Mouse (Mus musculus): ENCODE measurements around the gene Cacna2d3. TPM values are rescaled to one million over a fixed set of nuclear protein-coding genes. Genes with fewer than 3 reads are reported as not detected.

Gene Cacna2d3
- total RNA-seq, 2 experiments from 2014 or later: 0.23 to 0.31 TPM

- DNase-seq: no peak
Measured at GRCm38 (mm10) chr14:29639266-29639665, 82.4 kb downstream of the Cacna2d3 start.

DNA sequence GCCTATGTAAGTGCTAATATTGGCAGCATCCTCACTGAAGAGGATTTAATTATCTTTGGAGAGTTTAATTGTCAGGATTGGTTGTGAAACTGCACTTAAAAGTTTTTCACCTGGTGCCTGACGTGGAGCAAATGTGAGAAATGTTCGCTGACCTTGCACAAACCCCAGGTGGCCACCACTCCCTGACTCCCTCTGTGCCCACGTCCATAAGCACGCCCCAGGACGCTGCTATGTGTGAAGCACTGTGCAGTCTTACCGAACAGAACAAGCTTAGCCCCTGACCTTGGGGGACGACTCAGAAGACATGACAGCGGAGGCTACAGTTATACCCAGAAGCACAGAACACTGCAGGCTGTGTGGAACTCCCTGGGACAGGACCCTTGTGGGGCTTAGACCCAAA is 93.5 kb downstream of the Cacna2d3 start:
- DNase-seq: no peak

DNA sequence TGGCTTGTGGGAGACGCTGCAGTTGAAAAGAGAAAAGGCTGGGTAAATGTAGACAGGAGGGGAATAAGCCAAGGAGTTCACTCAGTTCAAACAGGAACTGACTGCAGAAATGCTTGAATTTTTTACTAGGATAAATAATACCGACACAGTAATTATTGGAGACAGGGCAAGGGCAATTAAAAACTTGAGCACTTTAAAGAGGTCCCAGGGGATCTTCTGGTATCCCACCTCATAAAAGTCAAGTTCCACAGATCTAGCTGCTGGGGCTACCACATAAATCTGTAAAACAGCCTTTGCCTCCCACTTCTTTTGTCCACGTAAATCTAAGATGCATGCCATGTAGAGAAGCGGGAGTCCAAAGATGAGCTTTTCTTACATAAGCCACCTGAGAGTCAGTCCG is 109.2 kb downstream of the Cacna2d3 start:
- DNase-seq: no peak

DNA sequence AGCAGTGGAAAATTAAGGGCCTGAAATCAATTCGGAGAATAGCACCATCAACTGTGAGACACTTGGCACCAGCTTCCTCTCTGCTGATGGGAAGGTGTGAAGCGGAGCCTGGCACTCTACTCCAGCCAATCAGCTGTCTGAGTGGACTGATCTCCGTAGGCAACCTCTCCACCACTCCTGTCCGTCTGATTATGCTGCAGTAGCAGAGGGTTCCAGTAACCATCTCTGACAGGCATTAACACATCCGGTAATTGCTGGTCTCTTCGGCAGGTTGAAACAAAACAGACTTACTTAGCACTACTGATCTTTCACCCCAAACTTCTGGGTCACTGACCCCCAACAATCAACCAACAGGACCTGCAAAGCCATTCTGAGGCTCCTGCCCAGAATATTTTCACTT is 112.9 kb downstream of the Cacna2d3 start:
- no peak for DNase-seq

DNA sequence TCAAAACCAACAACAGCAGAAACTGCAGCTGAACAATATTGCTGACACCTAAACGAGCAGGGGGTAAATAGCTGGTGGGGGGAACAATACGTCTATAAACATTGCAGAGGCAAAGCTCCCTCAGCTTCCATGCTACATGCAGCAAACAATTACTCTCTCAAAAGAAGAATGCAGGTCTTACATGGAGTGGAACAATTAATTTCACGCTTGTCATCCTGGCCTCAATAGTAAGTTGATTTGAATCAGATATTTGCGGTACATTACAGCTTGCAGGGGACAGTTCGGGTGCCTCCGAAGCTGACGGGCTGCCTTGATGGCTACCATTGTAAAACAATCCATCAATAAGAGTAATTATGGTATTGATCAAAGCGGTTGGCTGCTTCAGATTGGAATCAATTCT is 122.2 kb downstream of the Cacna2d3 start:
- DNase-seq: no peak

DNA sequence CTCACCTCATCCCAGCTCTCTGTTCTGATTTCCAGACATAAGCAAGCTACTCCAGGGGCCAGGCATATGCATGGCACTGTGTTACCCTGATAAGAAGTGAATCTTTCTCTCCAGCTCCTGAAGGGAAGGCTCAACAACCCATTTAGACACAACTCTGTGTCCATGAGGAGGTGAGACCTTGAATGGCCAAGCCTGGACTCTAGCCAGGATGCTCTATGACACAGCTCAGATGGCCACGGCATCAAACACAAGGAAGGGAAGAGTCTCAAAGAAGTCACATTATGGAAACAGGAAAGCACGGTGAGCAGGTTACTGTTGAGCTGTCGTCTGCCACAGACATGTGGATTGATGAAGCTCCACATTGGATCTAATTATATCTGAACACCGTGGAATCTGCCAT is 128.8 kb downstream of the Cacna2d3 start:
- no peak for DNase-seq

DNA sequence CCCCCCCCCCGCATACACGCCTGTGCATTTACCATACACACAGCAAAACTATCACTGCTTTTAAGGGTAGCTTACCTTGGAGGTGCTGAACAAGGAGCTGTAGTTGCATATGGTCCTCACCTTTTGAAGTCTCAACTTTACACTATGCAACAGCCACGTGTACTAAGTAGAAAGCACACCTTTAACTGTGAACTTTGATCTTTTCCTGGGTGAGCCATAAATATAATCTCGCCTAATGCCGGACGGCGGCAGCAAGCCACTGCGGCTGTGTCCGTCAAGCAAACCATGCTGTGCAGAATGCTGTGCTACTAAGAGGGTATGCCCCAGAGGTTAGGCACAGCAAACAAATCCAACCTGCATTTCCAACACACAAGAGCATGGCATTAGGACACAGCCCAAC is 132.0 kb downstream of the Cacna2d3 start:
- DNase-seq: no peak

GRCm38 (mm10) chr14:29581961-29582360 is 139.7 kb downstream of the Cacna2d3 start:
- DNase-seq: no peak

DNA sequence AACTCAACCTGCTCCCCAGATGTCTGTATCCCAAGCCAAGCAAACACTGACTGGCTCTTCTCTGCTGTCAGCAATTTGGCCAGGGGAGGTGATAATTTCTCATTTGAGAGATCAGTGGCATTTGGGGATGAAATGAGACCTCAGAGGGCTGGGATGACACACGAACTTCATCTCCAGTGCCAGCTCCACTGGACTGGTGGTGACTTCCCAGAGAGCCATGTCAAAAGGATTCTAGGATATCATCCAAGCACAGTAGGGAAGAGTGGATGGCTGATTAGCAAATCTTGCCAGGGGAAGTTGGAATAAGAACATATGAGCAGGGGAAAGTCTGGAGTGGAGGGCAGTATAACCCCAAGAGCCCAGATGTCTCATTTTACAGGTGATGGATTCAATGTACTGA is 143.9 kb downstream of the Cacna2d3 start:
- no peak for DNase-seq

- no peak for DNase-seq
Measured at GRCm38 (mm10) chr14:29575551-29575950, 146.1 kb downstream of the Cacna2d3 start.

DNA sequence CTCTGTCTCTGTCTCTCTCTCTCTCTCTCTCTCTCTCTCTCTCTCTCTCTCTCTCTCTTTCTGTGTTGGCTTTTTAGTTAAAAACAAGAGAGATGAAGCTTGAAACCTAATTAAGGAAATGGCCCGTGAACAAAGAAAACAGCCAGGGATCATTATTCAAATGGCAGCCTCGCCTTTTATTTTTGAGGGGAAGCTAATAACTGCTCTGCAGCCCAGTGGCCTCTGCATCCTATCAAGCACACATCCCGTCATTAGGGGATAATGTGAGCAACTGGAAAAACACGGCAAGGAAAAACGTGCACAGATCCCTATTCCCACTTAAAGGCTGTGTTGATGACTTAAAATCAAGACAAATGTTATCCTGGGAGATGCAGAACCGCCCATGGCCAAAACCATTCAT is 159.0 kb downstream of the Cacna2d3 start:
- no peak for DNase-seq

GRCm38 (mm10) chr14:29561122-29561834 is 160.4 kb downstream of the Cacna2d3 start:
- DNase-seq: no peak

DNA sequence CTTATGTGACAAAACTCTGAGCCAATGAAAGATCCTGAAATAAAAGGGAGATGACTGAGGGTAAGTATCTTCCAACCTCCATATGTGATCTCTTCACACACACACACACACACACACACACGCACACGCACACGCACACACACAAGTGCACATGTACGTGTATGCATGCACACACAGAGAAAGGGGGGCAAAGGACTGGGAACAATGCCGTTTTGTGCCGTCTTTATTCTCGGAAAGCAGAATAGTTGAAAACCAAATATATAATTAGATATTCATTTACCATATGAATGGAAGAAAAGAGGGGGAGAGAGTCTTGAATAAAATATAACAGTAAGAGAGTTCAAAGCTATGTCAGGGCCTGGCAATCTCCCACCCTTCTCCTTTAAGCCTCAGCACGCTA is 163.2 kb downstream of the Cacna2d3 start:
- DNase-seq: no peak

- DNase-seq: no peak
Measured at GRCm38 (mm10) chr14:29556152-29556551, 165.5 kb downstream of the Cacna2d3 start.

DNA sequence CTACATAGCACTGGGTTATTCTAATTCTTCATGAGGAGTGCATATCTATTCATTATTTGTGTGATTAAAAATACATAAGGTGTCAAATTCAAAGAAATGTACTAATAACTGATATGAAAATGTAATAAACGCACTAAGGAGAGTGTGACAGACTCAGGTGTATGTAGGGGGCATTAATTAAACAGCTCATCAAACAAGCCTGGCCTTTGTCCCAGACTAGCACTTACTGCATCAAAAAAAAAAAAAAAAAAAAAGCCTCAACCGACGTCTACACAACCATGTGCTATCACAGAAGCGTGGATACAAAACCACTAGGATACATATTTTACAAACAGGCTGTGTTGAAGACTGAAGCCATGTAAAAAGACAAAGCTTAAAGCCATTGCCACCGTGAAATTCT is 169.2 kb downstream of the Cacna2d3 start:
- DNase-seq: no peak

DNA sequence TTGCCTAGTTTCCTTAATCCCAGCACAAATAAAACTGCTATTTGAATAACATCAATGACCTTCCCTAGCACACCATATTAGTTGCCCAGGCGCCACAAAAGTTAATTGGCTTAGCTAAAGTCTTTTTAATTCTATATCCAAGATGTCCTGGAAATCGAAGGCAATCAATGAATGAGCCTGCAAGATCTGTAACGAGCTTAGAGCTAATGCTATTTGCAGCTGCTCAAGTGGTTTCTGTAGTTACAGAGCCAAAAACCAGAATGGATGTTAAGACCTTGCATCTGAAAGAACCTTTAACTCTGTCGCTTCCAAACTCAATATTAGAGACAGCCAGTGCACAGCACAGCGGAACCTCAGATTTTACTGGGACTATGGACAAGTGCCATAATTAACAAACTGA is 173.0 kb downstream of the Cacna2d3 start:
- no peak for DNase-seq

- no peak for DNase-seq
Measured at GRCm38 (mm10) chr14:29530516-29530915, 191.1 kb downstream of the Cacna2d3 start.

GRCm38 (mm10) chr14:29528696-29529095 is 193.0 kb downstream of the Cacna2d3 start:
- no peak for DNase-seq

GRCm38 (mm10) chr14:29519751-29520669 is 201.7 kb downstream of the Cacna2d3 start:
- no peak for DNase-seq

DNA sequence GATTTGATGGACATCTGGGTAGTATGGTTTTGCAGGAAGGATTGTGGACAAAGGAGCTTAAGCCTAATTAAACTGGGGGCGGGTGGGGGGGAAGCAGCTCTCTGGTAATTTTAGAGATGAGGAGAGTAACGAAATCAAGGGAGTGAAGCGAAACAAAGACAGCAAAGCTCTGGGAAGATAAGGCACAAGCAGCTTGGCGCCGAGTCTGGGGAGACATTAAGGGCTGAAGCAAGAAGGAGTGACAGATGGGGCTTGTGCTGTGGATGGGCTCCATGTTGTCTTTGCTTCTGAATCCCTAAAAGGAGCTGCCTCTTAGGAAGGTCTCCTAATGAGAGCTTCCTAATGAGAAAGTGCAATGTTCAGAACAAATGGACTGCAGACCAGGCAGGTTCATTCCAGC is 219.0 kb downstream of the Cacna2d3 start:
- DNase-seq: no peak

DNA sequence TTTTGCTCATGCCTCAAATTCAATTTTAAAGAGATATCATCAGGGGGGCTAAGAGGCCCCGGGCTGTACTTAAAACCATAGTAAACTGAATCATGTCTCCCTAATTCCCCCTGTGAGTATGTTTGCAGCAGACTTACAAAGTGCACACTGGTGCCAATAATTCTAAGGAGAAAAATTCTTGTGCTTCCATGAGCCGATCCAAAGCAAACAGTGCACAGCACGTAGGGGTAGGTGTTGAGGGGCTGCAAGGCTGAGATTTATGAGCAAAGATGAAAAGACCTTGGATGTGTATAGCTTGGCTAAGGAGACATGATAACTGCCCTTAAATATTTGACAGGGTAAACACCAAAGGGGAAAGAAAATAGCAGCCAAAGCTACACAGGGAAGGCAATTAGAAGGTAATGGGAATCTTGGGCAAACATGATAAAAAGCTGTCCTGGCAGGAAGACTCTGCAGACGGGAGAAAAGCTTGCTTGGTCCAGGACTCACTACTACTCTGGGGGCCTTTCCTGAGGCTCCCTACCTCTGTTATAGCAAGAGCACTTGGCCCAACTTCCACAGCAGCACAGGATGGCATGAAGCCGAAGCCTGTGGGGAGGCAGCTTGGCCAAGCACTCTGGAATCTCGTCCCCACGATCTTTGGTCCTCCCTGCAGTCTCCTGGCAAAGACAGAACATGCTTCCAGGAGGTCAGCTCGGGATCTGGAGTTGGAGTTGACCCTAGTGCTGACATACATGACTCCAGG is 222.9 kb downstream of the Cacna2d3 start:
- no peak for DNase-seq

GRCm38 (mm10) chr14:29496552-29496951 is 225.1 kb downstream of the Cacna2d3 start:
- no peak for DNase-seq

DNA sequence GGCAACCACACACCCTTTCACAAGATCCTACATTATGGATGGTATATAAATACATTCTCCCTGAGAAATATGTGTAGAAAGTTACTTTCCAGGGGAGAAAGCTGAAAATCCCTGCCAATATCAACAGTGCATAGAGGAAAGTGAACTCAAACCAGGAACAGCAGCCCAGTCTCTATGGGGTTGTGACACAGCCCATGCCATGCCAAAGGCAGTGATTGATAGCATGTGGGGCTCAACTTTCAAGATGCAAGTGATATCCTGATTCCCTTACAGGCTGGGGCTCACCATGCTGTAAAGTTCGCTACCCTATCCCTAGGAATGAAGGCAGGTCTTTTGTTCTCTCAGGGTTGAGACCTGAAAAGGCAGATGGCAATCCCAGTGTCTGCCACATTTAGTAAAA is 229.9 kb downstream of the Cacna2d3 start:
- DNase-seq: no peak
